Mouse (Mus musculus) liver, embryonic 11.5 days (tissue): Measurements from ENCODE around the gene Rapgef5. TPM values are rescaled to one million over a fixed set of nuclear protein-coding genes. Genes with fewer than 3 reads are reported as not detected.

Experiments used
- ATAC-seq: fragments of 200-750 bp; cut with Nextera tagmentation; replicated peaks from 2 replicates; pipeline ENCODE4 v1.8.0; 2017; ENCODE audit warnings: moderate number of reproducible peaks, mild to moderate bottlenecking, moderate TSS enrichment, moderate library complexity; ENCODE audit not compliant: low FRiP score
- DNase-seq: peaks from one replicate; pipeline ENCODE4 v3.0.0-alpha.2; 2017; ENCODE audit warnings: low spot score
- H3K27ac ChIP-seq: fragments of 300-500 bp; sonication (generic); 2 replicates; pipeline ENCODE4 v1.5.1; 2014; ENCODE audit warnings: mild to moderate bottlenecking, low read depth, low read length, control low read depth
- H3K27me3 ChIP-seq: fragments of 300-500 bp; sonication (generic); replicated peaks from 2 replicates; pipeline ENCODE4 v1.6.1; 2014; ENCODE audit warnings: low read length, mixed read lengths; ENCODE audit not compliant: control insufficient read depth, insufficient read depth
- H3K36me3 ChIP-seq: fragments of 300-500 bp; sonication (generic); 2 replicates; pipeline ENCODE4 v1.6.1; 2014; ENCODE audit warnings: mild to moderate bottlenecking, low read length, moderate library complexity, mixed read lengths; ENCODE audit not compliant: control insufficient read depth, insufficient read depth
- H3K4me1 ChIP-seq: fragments of 300-500 bp; sonication (generic); replicated peaks from 2 replicates; pipeline ENCODE4 v1.6.1; 2014; ENCODE audit warnings: low read length, mixed read lengths; ENCODE audit not compliant: control insufficient read depth, insufficient read depth
- H3K4me2 ChIP-seq: fragments of 300-500 bp; sonication (generic); 2 replicates; pipeline ENCODE4 v1.6.1; 2014; ENCODE audit warnings: mild to moderate bottlenecking, control low read depth, moderate library complexity
- H3K4me3 ChIP-seq: fragments of 300-500 bp; sonication (generic); 2 replicates; pipeline ENCODE4 v1.5.1; 2014; ENCODE audit warnings: low read depth, low read length, control low read depth
- H3K9ac ChIP-seq: fragments of 300-500 bp; sonication (generic); 2 replicates; pipeline ENCODE4 v1.6.1; 2014; ENCODE audit warnings: low read depth, low read length, control low read depth
- H3K9me3 ChIP-seq: fragments of 300-500 bp; sonication (generic); 2 replicates; pipeline ENCODE4 v1.6.1; 2016; ENCODE audit warnings: low read length, inconsistent platforms, mixed read lengths; ENCODE audit not compliant: control insufficient read depth
- WGBS: fragments of 180-500 bp; shearing (Covaris S2); extraction: QIAGEN DNeasy Blood & Tissue Kit; methylation state at CpG from one replicate; pipeline ENCODE4 v1.1.7; 2014; 5-methylcytosine and 5-hydroxymethylcytosine counted together
- polyA plus RNA-seq: library from polyadenylated mRNA; unstranded; fragments of >200 nt; fragmentation: Nextera tagmentation; extraction: Ambion mirVana; gene quantifications from 2 replicates; pipeline ENCODE4 v1.2.1, GENCODE M21; 2014

The Rapgef5 gene
- polyA plus RNA-seq, 1 experiment from 2014 or later = 2.6 TPM

GRCm38 (mm10) chr12:117663637-117664036, 147.4 kb downstream of the Rapgef5 start:
- no peak for DNase-seq
- H3K9ac ChIP-seq = no peak overlapping the region
- no peaks in the 10 kb centered on the region for H3K36me3 ChIP-seq
- whole genome bisulfite sequencing = 45% methylated on average over 5 of the region's 5 CpGs
- no peak overlapping the region for H3K4me2 ChIP-seq
- H3K27me3 ChIP-seq = no peaks in the 10 kb centered on the region
- H3K27ac ChIP-seq = no peak overlapping the region
- H3K9me3 ChIP-seq = no peaks in the 10 kb centered on the region
- no peak overlapping the region for H3K4me3 ChIP-seq
- no peak for ATAC-seq
- H3K4me1 ChIP-seq = no peaks in the 10 kb centered on the region

DNA sequence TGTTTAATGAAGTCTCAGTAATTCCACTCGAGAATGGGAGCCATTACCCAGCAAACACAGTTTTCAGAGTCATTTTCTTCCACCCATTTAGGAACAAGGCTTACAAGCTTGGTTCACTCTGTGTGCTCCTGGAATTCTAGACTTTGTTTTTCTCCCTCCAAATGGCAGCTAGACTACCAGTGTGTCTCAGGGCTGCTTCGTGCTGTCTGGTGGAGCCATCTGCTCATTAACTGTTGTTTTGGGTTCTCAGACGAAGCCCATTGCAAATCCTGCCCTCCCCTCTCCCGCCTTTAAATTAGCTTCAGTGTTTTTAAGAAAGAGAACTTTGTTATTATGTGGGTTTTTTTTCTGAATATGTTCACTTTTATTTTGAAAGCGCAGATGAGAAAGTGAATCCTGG, 148.4 kb downstream of the Rapgef5 start:
- Histone ChIP-seq H3K36me3 (no peaks in the 10 kb centered on the region), H3K27me3 (no peaks in the 10 kb centered on the region), H3K27ac (no peak overlapping the region), H3K4me2 (no peak overlapping the region), H3K9ac (no peak overlapping the region), H3K4me3 (no peak overlapping the region), H3K4me1 (no peaks in the 10 kb centered on the region), H3K9me3 (no peaks in the 10 kb centered on the region)
- ATAC-seq = no peak
- 74% methylated on average over 5 of the region's 5 CpGs for WGBS
- DNase-seq = no peak

- H3K36me3 ChIP-seq = no peaks in the 10 kb centered on the region
- H3K4me2 ChIP-seq = no peak overlapping the region
- no peak overlapping the region for H3K4me3 ChIP-seq
- no peaks in the 10 kb centered on the region for H3K4me1 ChIP-seq
- DNase-seq = no peak
- no peak overlapping the region for H3K9ac ChIP-seq
- no peaks in the 10 kb centered on the region for H3K27me3 ChIP-seq
- no peaks in the 10 kb centered on the region for H3K9me3 ChIP-seq
- ATAC-seq = no peak
- WGBS = 87% methylated on average over 3 of the region's 3 CpGs
- H3K27ac ChIP-seq = no peak overlapping the region
Measured at GRCm38 (mm10) chr12:117666391-117666790, 150.1 kb downstream of the Rapgef5 start.

- no peaks in the 10 kb centered on the region for H3K27me3 ChIP-seq
- H3K4me2 ChIP-seq = no peak overlapping the region
- no peaks in the 10 kb centered on the region for H3K36me3 ChIP-seq
- no peak for ATAC-seq
- WGBS = 75% methylated on average over 10 of the region's 10 CpGs
- no peak overlapping the region; the same call in 1 of the 2 replicates for H3K27ac ChIP-seq
- H3K4me1 ChIP-seq = no peaks in the 10 kb centered on the region; the same call in 1 of the 2 replicates
- no peak overlapping the region for H3K4me3 ChIP-seq
- H3K9me3 ChIP-seq = no peaks in the 10 kb centered on the region
- H3K9ac ChIP-seq = no peak overlapping the region
- DNase-seq = no peak
Measured at GRCm38 (mm10) chr12:117669610-117670400, 153.5 kb downstream of the Rapgef5 start.

- Histone ChIP-seq H3K9ac (no peak overlapping the region), H3K9me3 (no peaks in the 10 kb centered on the region), H3K4me3 (no peak overlapping the region), H3K27me3 (no peaks in the 10 kb centered on the region), H3K4me2 (no peak overlapping the region), H3K27ac (no peak overlapping the region), H3K4me1 (no peaks in the 10 kb centered on the region; the same call in 1 of the 2 replicates), H3K36me3 (no peaks in the 10 kb centered on the region)
- 65% methylated on average over 2 of the region's 2 CpGs for WGBS
- DNase-seq (no peak), ATAC-seq (no peak)
Measured at GRCm38 (mm10) chr12:117673188-117673587, 156.9 kb downstream of the Rapgef5 start.

DNA sequence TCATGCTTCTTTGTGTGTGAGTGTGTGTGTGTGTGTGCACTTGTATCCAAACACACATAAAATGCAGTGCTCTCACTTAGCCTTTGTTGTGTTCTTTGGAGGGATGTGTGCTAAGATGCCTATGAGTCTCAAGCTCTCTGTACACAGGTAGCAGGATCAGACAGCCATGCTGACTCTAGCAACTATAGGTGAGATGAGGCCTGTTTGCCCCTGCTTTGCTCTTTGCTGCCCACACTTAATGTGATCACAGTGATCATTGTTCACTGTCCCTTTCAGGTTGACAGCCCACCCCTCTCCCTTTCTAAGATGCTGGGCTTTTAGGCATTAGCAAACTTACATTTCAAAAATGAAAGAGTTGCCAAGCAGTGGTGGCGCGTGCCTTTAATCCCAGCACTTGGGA, 158.2 kb downstream of the Rapgef5 start:
- no peak for DNase-seq
- Histone ChIP-seq H3K36me3 (no peaks in the 10 kb centered on the region), H3K9ac (no peak overlapping the region), H3K4me1 (no peaks in the 10 kb centered on the region; the same call in 1 of the 2 replicates), H3K27ac (no peak overlapping the region), H3K9me3 (no peaks in the 10 kb centered on the region), H3K4me3 (no peak overlapping the region), H3K27me3 (no peaks in the 10 kb centered on the region), H3K4me2 (no peak overlapping the region)
- ATAC-seq = no peak
- WGBS = 93% methylated on average over 2 of the region's 2 CpGs

DNA sequence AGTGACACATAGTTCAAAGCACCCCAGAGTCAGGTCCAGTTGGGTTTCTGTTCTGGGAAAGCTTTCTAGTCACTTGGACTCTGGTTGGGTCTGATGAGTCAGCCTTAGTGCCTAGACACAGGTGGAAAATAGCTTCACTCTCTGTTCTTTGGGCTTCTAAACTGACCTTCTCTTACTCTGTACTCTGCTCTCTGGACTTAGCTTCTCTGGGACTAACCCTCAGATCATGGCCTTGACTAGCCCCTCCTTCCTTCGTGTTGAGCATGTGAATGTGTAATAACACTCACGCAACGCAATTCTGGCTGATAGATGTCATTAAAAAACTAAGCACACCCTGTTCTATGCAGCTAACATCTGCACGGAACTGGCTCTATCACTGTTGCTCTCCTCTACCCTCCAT, 160.0 kb downstream of the Rapgef5 start:
- H3K4me3 ChIP-seq = no peak overlapping the region
- H3K27me3 ChIP-seq = no peaks in the 10 kb centered on the region
- no peak overlapping the region for H3K27ac ChIP-seq
- no peaks in the 10 kb centered on the region for H3K9me3 ChIP-seq
- no peak for ATAC-seq
- no peaks in the 10 kb centered on the region; the same call in 1 of the 2 replicates for H3K4me1 ChIP-seq
- H3K4me2 ChIP-seq = no peak overlapping the region
- WGBS = 79% methylated on average over 4 of the region's 4 CpGs
- no peak overlapping the region for H3K9ac ChIP-seq
- H3K36me3 ChIP-seq = no peaks in the 10 kb centered on the region
- no peak for DNase-seq

- no peak for DNase-seq
Measured at GRCm38 (mm10) chr12:117678916-117679315, 162.6 kb downstream of the Rapgef5 start.

GRCm38 (mm10) chr12:117679795-117680194, 163.5 kb downstream of the Rapgef5 start:
- Histone ChIP-seq H3K36me3 (no peaks in the 10 kb centered on the region), H3K27ac (no peak overlapping the region), H3K4me1 (no peaks in the 10 kb centered on the region), H3K4me2 (no peak overlapping the region), H3K4me3 (no peak overlapping the region), H3K27me3 (no peaks in the 10 kb centered on the region), H3K9me3 (no peaks in the 10 kb centered on the region), H3K9ac (no peak overlapping the region)
- 50% methylated on average over 4 of the region's 4 CpGs for WGBS
- DNase-seq (no peak), ATAC-seq (no peak)

More at GRCm38 (mm10) chr12:117678916-117679315, 162.6 kb downstream of the Rapgef5 start:
- WGBS = 76% methylated on average over 3 of the region's 3 CpGs
- Histone ChIP-seq H3K4me1 (no peaks in the 10 kb centered on the region), H3K4me3 (no peak overlapping the region), H3K4me2 (no peak overlapping the region), H3K9me3 (no peaks in the 10 kb centered on the region), H3K27ac (no peak overlapping the region), H3K9ac (no peak overlapping the region), H3K27me3 (no peaks in the 10 kb centered on the region), H3K36me3 (no peaks in the 10 kb centered on the region)
- ATAC-seq = no peak
